Mouse (Mus musculus) megakaryocyte, embryonic 14.5 days (primary cell): Measurements from ENCODE around the gene Gm21294.
"Not testable (repeated sequence)": the region's sequence is repeated elsewhere in the genome, so short reads cannot be mapped to it uniquely, and the experiment has no call there.

ENCODE experiments used
- FLI1 ChIP-seq: IDR thresholded peaks from 2 replicates; pipeline ENCODE4 v1.6.1; 2012; ENCODE audit warnings: low read length, inconsistent platforms, mixed read lengths
- GATA1 ChIP-seq: IDR thresholded peaks from 3 replicates; pipeline ENCODE4 v1.6.1; 2012; ENCODE audit warnings: mixed read lengths, low read length, inconsistent platforms, borderline replicate concordance

GRCm38 (mm10) chrY:89126246-89126645, 73.6 kb downstream of the Gm21294 start:
- not testable (repeated sequence) for TF ChIP-seq GATA1, FLI1
